Mouse (Mus musculus) liver, postnatal 0 days (tissue): ENCODE measurements around the gene Sgta.

Experiments used
- CTCF ChIP-seq: sonication (generic); IDR thresholded peaks from 2 replicates; pipeline ENCODE4 v1.5.1; 2016; ENCODE audit warnings: antibody characterized with exemption, low read depth
- EP300 ChIP-seq: IDR thresholded peaks from 2 replicates; pipeline ENCODE4 v1.6.1; 2016; ENCODE audit warnings: antibody characterized with exemption, low read depth, mild to moderate bottlenecking

GRCm38 (mm10) chr10:81025639-81026275, 34.2 kb downstream of the Sgta start, which contains the start of gene Diras1:
- TF ChIP-seq EP300 (no peak), CTCF (no peak)
